Comparison of ENCODE assay signal across 7 mouse cellular contexts in genomic region chr9:101078579-101078978, GRCm38 (mm10). TPM values are rescaled to one million over a fixed set of nuclear protein-coding genes. Genes with fewer than 3 reads are reported as not detected.
DNase-seq lines count a peak whose midpoint lies in the region; ATAC-seq lines count a peak whose summit lies in the region.

No protein-coding gene starts in this region.

- H3K4me1 ChIP-seq in lung, embryonic 16.5 days (replicated peaks; ENCODE audit: control insufficient read depth, insufficient read depth, low read length), result peaks cover 22% of the 10 kb centered on the region
- H3K4me1 ChIP-seq in embryonic facial prominence, embryonic 15.5 days, result peaks cover 26% of the 10 kb centered on the region
- H3K4me1 ChIP-seq in limb, embryonic 10.5 days, result peaks cover 34% of the 10 kb centered on the region

- WGBS in lung, embryonic 16.5 days, result 67% methylated on average over 4 of the region's 4 CpGs
- WGBS in embryonic facial prominence, embryonic 15.5 days, result 75% methylated on average over 4 of the region's 4 CpGs
- WGBS in limb, embryonic 10.5 days, result 85% methylated on average over 4 of the region's 4 CpGs

- peak overlapping the region; percentile 41 for H3K4me2 ChIP-seq in lung, embryonic 16.5 days (ENCODE audit: low read depth, low read length)
- H3K4me2 ChIP-seq in embryonic facial prominence, embryonic 15.5 days (replicated peaks), result peak overlapping the region; percentile 38

- no peaks in the 10 kb centered on the region for H3K27me3 ChIP-seq in lung, embryonic 16.5 days (ENCODE audit: control insufficient read depth, insufficient read depth, low read depth, low read length)
- H3K27me3 ChIP-seq in embryonic facial prominence, embryonic 15.5 days, result no peaks in the 10 kb centered on the region
- H3K27me3 ChIP-seq in limb, embryonic 10.5 days (ENCODE audit: low read depth, poor library complexity, severe bottlenecking), result no peaks in the 10 kb centered on the region
- H3K27me3 ChIP-seq in splenic B cell, adult 2 months (ENCODE audit: control insufficient read depth, insufficient read depth, low read length, poor library complexity, severe bottlenecking), result no peaks in the 10 kb centered on the region

- no peaks in the 10 kb centered on the region for H3K9me3 ChIP-seq in lung, embryonic 16.5 days (ENCODE audit: control insufficient read depth, low read length)
- no peaks in the 10 kb centered on the region for H3K9me3 ChIP-seq in embryonic facial prominence, embryonic 15.5 days (replicated peaks)
- no peaks in the 10 kb centered on the region for H3K9me3 ChIP-seq in limb, embryonic 10.5 days (replicated peaks)

- no peak for DNase-seq in lung, postnatal 14 days
- no peak for DNase-seq in limb, embryonic 10.5 days (ENCODE audit: low spot score)
- DNase-seq in splenic B cell, adult 2 months (ENCODE audit: low read depth, low spot score), result peak; percentile 38
- no peak for DNase-seq in urinary bladder, postnatal 25 days (ENCODE audit: low spot score)
- DNase-seq in left cerebral cortex, postnatal 10 days (ENCODE audit: extremely low spot score in 1 of 2, low spot score in 2 of 2), result no peak

- H3K27ac ChIP-seq in lung, embryonic 16.5 days (ENCODE audit: low read length), result no peak overlapping the region
- no peak overlapping the region for H3K27ac ChIP-seq in embryonic facial prominence, embryonic 15.5 days (replicated peaks)
- no peak overlapping the region for H3K27ac ChIP-seq in limb, embryonic 10.5 days

- no peak overlapping the region for H3K9ac ChIP-seq in lung, embryonic 16.5 days (ENCODE audit: low read length)
- H3K9ac ChIP-seq in embryonic facial prominence, embryonic 15.5 days, result no peak overlapping the region

- peak overlapping the region; percentile 12 for H3K4me3 ChIP-seq in lung, embryonic 16.5 days (ENCODE audit: low read length)
- peak overlapping the region; percentile 22 for H3K4me3 ChIP-seq in embryonic facial prominence, embryonic 15.5 days (replicated peaks)
- H3K4me3 ChIP-seq in limb, embryonic 10.5 days, result peak overlapping the region; percentile 29

- no peak for ATAC-seq in lung, embryonic 16.5 days (ENCODE audit: low read depth)
- no peak for ATAC-seq in embryonic facial prominence, embryonic 15.5 days (ENCODE audit: insufficient number of reproducible peaks, low FRiP score, low TSS enrichment, low read depth)

- intact Hi-C loops in left cerebral cortex, postnatal 10 days (cut with DNase I), result no loop called here

- no peaks in the 10 kb centered on the region for H3K36me3 ChIP-seq in lung, embryonic 16.5 days (ENCODE audit: control insufficient read depth, insufficient read depth, low read length)
- 0 out of 2 replicates have a peak, but pooled peaks cover 1% of the 10 kb centered on the region for H3K36me3 ChIP-seq in embryonic facial prominence, embryonic 15.5 days
- H3K36me3 ChIP-seq in limb, embryonic 10.5 days, result peaks cover 20% of the 10 kb centered on the region
- peaks cover 2% of the 10 kb centered on the region; the same call in 1 of the 2 replicates for H3K36me3 ChIP-seq in splenic B cell, adult 2 months (ENCODE audit: control insufficient read depth, insufficient read depth, low read length, poor library complexity, severe bottlenecking)

RNA-seq across cellular contexts. Expression of gene Msl2, which starts 4.7 kb away (rescaled TPM):
- 3.7 and 3.9 TPM in 2 replicates for polyA plus RNA-seq in lung, embryonic 16.5 days (2015; fragmentation: Nextera tagmentation; extraction: Ambion mirVana)
- 5.3 and 5.9 TPM in 2 replicates for polyA plus RNA-seq in embryonic facial prominence, embryonic 15.5 days (2015; fragmentation: Nextera tagmentation; extraction: Ambion mirVana)
- polyA plus RNA-seq in limb, embryonic 10.5 days (2016; fragmentation: Nextera tagmentation; extraction: Ambion mirVana), result 5.1 and 5.8 TPM in 2 replicates
- 10 to 100 TPM; 58.1 to 58.3 TPM for total RNA-seq in left cerebral cortex, postnatal 10 days (2021)

RNA-seq across cellular contexts. Expression of gene Pccb, which starts 43.9 kb away (rescaled TPM):
- polyA plus RNA-seq in lung, embryonic 16.5 days (2015; fragmentation: Nextera tagmentation; extraction: Ambion mirVana), result 22.1 and 22.5 TPM in 2 replicates
- 24.7 and 24.9 TPM in 2 replicates for polyA plus RNA-seq in embryonic facial prominence, embryonic 15.5 days (2015; fragmentation: Nextera tagmentation; extraction: Ambion mirVana)
- 11.6 and 15.6 TPM in 2 replicates for polyA plus RNA-seq in limb, embryonic 10.5 days (2016; fragmentation: Nextera tagmentation; extraction: Ambion mirVana)
- total RNA-seq in left cerebral cortex, postnatal 10 days (2021), result 10 to 100 TPM; 54.1 to 56.4 TPM
